Mouse (Mus musculus): ENCODE results near the gene Prkcsh. TPM values are rescaled to one million over a fixed set of nuclear protein-coding genes. Genes with fewer than 3 reads are reported as not detected.

The Prkcsh gene
- polyA plus RNA-seq, 1 experiment from 2014 or later: 93.9 TPM

Other genes starting within 250 kb of the Prkcsh start
- gene Spc24, start 242.5 kb upstream of the Prkcsh start, polyA plus RNA-seq (2015; fragmentation: Nextera tagmentation; extraction: Ambion mirVana): 35.1 and 42.8 TPM in 2 replicates
- gene Kank2, start 204.1 kb upstream of the Prkcsh start, polyA plus RNA-seq (2015; fragmentation: Nextera tagmentation; extraction: Ambion mirVana): 3.2 and 3.7 TPM in 2 replicates
- gene Angptl8, start 167.3 kb upstream of the Prkcsh start, polyA plus RNA-seq (2015; fragmentation: Nextera tagmentation; extraction: Ambion mirVana): 0.51 TPM in 1 of 2 replicates, not detected in the other
- 11.8 and 12.0 TPM in 2 replicates for gene Dock6, start 150.2 kb upstream of the Prkcsh start, polyA plus RNA-seq (2015; fragmentation: Nextera tagmentation; extraction: Ambion mirVana)
- gene Rab3d, start 84.6 kb upstream of the Prkcsh start, polyA plus RNA-seq (2015; fragmentation: Nextera tagmentation; extraction: Ambion mirVana): 37.4 and 39.5 TPM in 2 replicates
- 5.4 and 11.9 TPM in 2 replicates for gene Ccdc159, start 75.3 kb upstream of the Prkcsh start, polyA plus RNA-seq (2015; fragmentation: Nextera tagmentation; extraction: Ambion mirVana)
- gene Tmem205, start 75.2 kb upstream of the Prkcsh start, polyA plus RNA-seq (2015; fragmentation: Nextera tagmentation; extraction: Ambion mirVana): 47.7 and 54.8 TPM in 2 replicates
- gene Plppr2, start 65.8 kb upstream of the Prkcsh start, polyA plus RNA-seq (2015; fragmentation: Nextera tagmentation; extraction: Ambion mirVana): 74.1 and 89.9 TPM in 2 replicates
- gene Swsap1, start 47.1 kb upstream of the Prkcsh start, polyA plus RNA-seq (2015; fragmentation: Nextera tagmentation; extraction: Ambion mirVana): 9.0 and 12.5 TPM in 2 replicates
- 1.6 and 1.8 TPM in 2 replicates for gene Epor, start 39.3 kb upstream of the Prkcsh start, polyA plus RNA-seq (2015; fragmentation: Nextera tagmentation; extraction: Ambion mirVana)
- 0.76 and 1.5 TPM in 2 replicates for gene Rgl3, start 13.4 kb upstream of the Prkcsh start, polyA plus RNA-seq (2015; fragmentation: Nextera tagmentation; extraction: Ambion mirVana)
- gene Ccdc151, start 172 bp upstream of the Prkcsh start, polyA plus RNA-seq (2015; fragmentation: Nextera tagmentation; extraction: Ambion mirVana): 3.6 and 5.2 TPM in 2 replicates
- gene Elavl3, start 49.2 kb downstream of the Prkcsh start, polyA plus RNA-seq (2015; fragmentation: Nextera tagmentation; extraction: Ambion mirVana): 77.6 and 101 TPM in 2 replicates
- not detected in 2 replicates for gene Gm49318, start 68.5 kb downstream of the Prkcsh start, polyA plus RNA-seq (2015; fragmentation: Nextera tagmentation; extraction: Ambion mirVana)
- gene Zfp653, start 68.6 kb downstream of the Prkcsh start, polyA plus RNA-seq (2015; fragmentation: Nextera tagmentation; extraction: Ambion mirVana): 20.7 and 22.4 TPM in 2 replicates
- 62.5 and 67.4 TPM in 2 replicates for gene Ecsit, start 82.6 kb downstream of the Prkcsh start, polyA plus RNA-seq (2015; fragmentation: Nextera tagmentation; extraction: Ambion mirVana)
- gene Cnn1, start 96.4 kb downstream of the Prkcsh start, polyA plus RNA-seq (2015; fragmentation: Nextera tagmentation; extraction: Ambion mirVana): 0.60 and 0.78 TPM in 2 replicates
- 147 and 168 TPM in 2 replicates for gene Elof1, start 114.4 kb downstream of the Prkcsh start, polyA plus RNA-seq (2015; fragmentation: Nextera tagmentation; extraction: Ambion mirVana)
- 0.42 TPM in 1 of 2 replicates, not detected in the other for gene Acp5, start 132.9 kb downstream of the Prkcsh start, polyA plus RNA-seq (2015; fragmentation: Nextera tagmentation; extraction: Ambion mirVana)
- gene Pigyl, start 154.0 kb downstream of the Prkcsh start, polyA plus RNA-seq (2015; fragmentation: Nextera tagmentation; extraction: Ambion mirVana): 72.5 and 78.8 TPM in 2 replicates
- 0.29 and 0.37 TPM in 2 replicates for gene Zfp872, start 185.3 kb downstream of the Prkcsh start, polyA plus RNA-seq (2015; fragmentation: Nextera tagmentation; extraction: Ambion mirVana)
- 10.1 and 10.9 TPM in 2 replicates for gene Zfp809, start 222.9 kb downstream of the Prkcsh start, polyA plus RNA-seq (2015; fragmentation: Nextera tagmentation; extraction: Ambion mirVana)